Mouse (Mus musculus) heart, embryonic 14.5 days (tissue): Measurements from ENCODE around the gene Opa1. TPM values are rescaled to one million over a fixed set of nuclear protein-coding genes. Genes with fewer than 3 reads are reported as not detected.

Source experiments
- ATAC-seq: fragments of 200-750 bp; cut with Nextera tagmentation; 2 replicates; pipeline ENCODE4 v1.8.0; 2017; ENCODE audit warnings: low read depth, moderate TSS enrichment; ENCODE audit not compliant: insufficient number of reproducible peaks, insufficient read depth, low FRiP score
- H3K27ac ChIP-seq, 2 experiments: fragments of 200-500 bp in 1 of 2; fragments of 300-500 bp in 1 of 2; sonication (generic) in 1 of 2; replicated peaks in 1 of 2; 2 replicates each; pipeline ENCODE4 v1.5.1; 2012 to 2014; ENCODE audit warnings: low read depth in 2 of 2, low read length in 2 of 2, control low read depth in 1 of 2, mild to moderate bottlenecking in 1 of 2, mixed read lengths in 1 of 2; ENCODE audit not compliant: control insufficient read depth in 1 of 2, insufficient read depth in 1 of 2
- H3K27me3 ChIP-seq: fragments of 300-500 bp; sonication (generic); 2 replicates; pipeline ENCODE4 v1.6.1; 2014; ENCODE audit warnings: mild to moderate bottlenecking, low read length, control low read depth; ENCODE audit not compliant: control insufficient read depth, insufficient read depth
- H3K36me3 ChIP-seq: fragments of 300-500 bp; sonication (generic); 2 replicates; pipeline ENCODE4 v1.6.1; 2014; ENCODE audit warnings: mild to moderate bottlenecking, control low read depth, low read length, mixed read lengths; ENCODE audit not compliant: control insufficient read depth, insufficient read depth
- H3K4me1 ChIP-seq, 2 experiments: fragments of 200-500 bp in 1 of 2; fragments of 300-500 bp in 1 of 2; sonication (generic) in 1 of 2; 2 replicates each; pipeline ENCODE4 v1.6.1; 2012 to 2014; ENCODE audit warnings: low read length in 2 of 2, control low read depth in 1 of 2, mixed read lengths in 1 of 2; ENCODE audit not compliant: control insufficient read depth in 2 of 2, insufficient read depth in 2 of 2
- H3K4me2 ChIP-seq: fragments of 300-500 bp; sonication (generic); 2 replicates; pipeline ENCODE4 v1.6.1; 2014; ENCODE audit warnings: mild to moderate bottlenecking, low read length
- H3K4me3 ChIP-seq, 2 experiments: fragments of 200-500 bp in 1 of 2; fragments of 300-500 bp in 1 of 2; sonication (generic) in 1 of 2; 2 replicates each; pipeline ENCODE4 v1.5.1; 2012 to 2014; ENCODE audit warnings: low read length in 2 of 2, mild to moderate bottlenecking in 2 of 2, control low read depth in 1 of 2, low read depth in 1 of 2, moderate library complexity in 1 of 2; ENCODE audit not compliant: control insufficient read depth in 1 of 2, insufficient read depth in 1 of 2
- H3K9ac ChIP-seq: fragments of 300-500 bp; sonication (generic); 2 replicates; pipeline ENCODE4 v1.6.1; 2014; ENCODE audit warnings: mild to moderate bottlenecking, low read length
- H3K9me3 ChIP-seq: fragments of 300-500 bp; sonication (generic); 2 replicates; pipeline ENCODE4 v1.6.1; 2016; ENCODE audit warnings: low read length, control low read depth; ENCODE audit not compliant: control insufficient read depth
- WGBS: fragments of 180-500 bp; shearing (Covaris S2); extraction: QIAGEN DNeasy Blood & Tissue Kit; methylation state at CpG from one replicate; pipeline ENCODE4 v1.1.7; 2014; 5-methylcytosine and 5-hydroxymethylcytosine counted together
- polyA plus RNA-seq: library from polyadenylated mRNA; unstranded; fragments of >200 nt; fragmentation: Nextera tagmentation; extraction: Ambion mirVana; gene quantifications from 2 replicates; pipeline ENCODE4 v1.2.1, GENCODE M21; 2014

The Opa1 gene
- polyA plus RNA-seq, 1 experiment from 2014 or later, result 48.1 TPM

GRCm38 (mm10) chr16:29656187-29656825 is 77.2 kb downstream of the Opa1 start:
- WGBS, result 80% methylated on average over 9 of the region's 9 CpGs

GRCm38 (mm10) chr16:29656901-29657300 is 77.8 kb downstream of the Opa1 start:
- WGBS, result 60% methylated on average over 10 of the region's 10 CpGs
- no peak overlapping the region for H3K27ac ChIP-seq
- no peaks in the 10 kb centered on the region for H3K27me3 ChIP-seq
- H3K9ac ChIP-seq, result no peak overlapping the region
- no peaks in the 10 kb centered on the region; a peak in 1 of 4 replicates for H3K4me1 ChIP-seq
- H3K4me2 ChIP-seq, result no peak overlapping the region
- H3K36me3 ChIP-seq, result peaks cover 11% of the 10 kb centered on the region; the same call in 1 of the 2 replicates
- no peak for ATAC-seq
- H3K4me3 ChIP-seq, result no peak overlapping the region
- no peaks in the 10 kb centered on the region for H3K9me3 ChIP-seq

More at GRCm38 (mm10) chr16:29656187-29656825, 77.2 kb downstream of the Opa1 start:
- no peak for ATAC-seq
- no peak overlapping the region for H3K9ac ChIP-seq
- H3K36me3 ChIP-seq, result peaks cover 17% of the 10 kb centered on the region
- H3K4me3 ChIP-seq, result no peak overlapping the region
- H3K4me2 ChIP-seq, result no peak overlapping the region
- H3K27me3 ChIP-seq, result no peaks in the 10 kb centered on the region
- no peaks in the 10 kb centered on the region for H3K9me3 ChIP-seq
- H3K27ac ChIP-seq, result no peak overlapping the region
- H3K4me1 ChIP-seq, result no peaks in the 10 kb centered on the region; a peak in 1 of 4 replicates

- peak overlapping the region; percentile 60 for H3K4me2 ChIP-seq
- H3K4me1 ChIP-seq, result no peaks in the 10 kb centered on the region; a peak in 1 of 4 replicates
- 22% methylated on average over 18 of the region's 18 CpGs for WGBS
- H3K27me3 ChIP-seq, result no peaks in the 10 kb centered on the region
- no peak overlapping the region for H3K27ac ChIP-seq
- H3K9me3 ChIP-seq, result no peaks in the 10 kb centered on the region
- 0 out of 2 replicates have a peak, but pooled peaks cover 2% of the 10 kb centered on the region for H3K36me3 ChIP-seq
- H3K9ac ChIP-seq, result no peak overlapping the region
- no peak for ATAC-seq
- H3K4me3 ChIP-seq, result peak overlapping the region; percentile 18 to 34
Observed at GRCm38 (mm10) chr16:29657650-29658548, 78.8 kb downstream of the Opa1 start.

GRCm38 (mm10) chr16:29659101-29659810 is 80.1 kb downstream of the Opa1 start:
- H3K36me3 ChIP-seq, result no peaks in the 10 kb centered on the region
- H3K27me3 ChIP-seq, result no peaks in the 10 kb centered on the region
- no peaks in the 10 kb centered on the region for H3K9me3 ChIP-seq
- H3K4me2 ChIP-seq, result no peak overlapping the region
- no peak overlapping the region for H3K27ac ChIP-seq
- no peak overlapping the region for H3K9ac ChIP-seq
- peaks cover 1 to 2% of the 10 kb centered on the region in 2 experiments; a peak in 2 of 4 replicates for H3K4me1 ChIP-seq
- no peak for ATAC-seq
- WGBS, result 80% methylated on average over 13 of the region's 13 CpGs
- H3K4me3 ChIP-seq, result no peak overlapping the region

GRCm38 (mm10) chr16:29663042-29663758 is 84.1 kb downstream of the Opa1 start:
- Histone ChIP-seq H3K4me1 (peaks cover 2 to 5% of the 10 kb centered on the region in 2 experiments; a peak in 1 of 4 replicates), H3K9me3 (no peaks in the 10 kb centered on the region), H3K4me2 (no peak overlapping the region), H3K27ac (no peak overlapping the region), H3K27me3 (no peaks in the 10 kb centered on the region), H3K9ac (no peak overlapping the region), H3K36me3 (no peaks in the 10 kb centered on the region), H3K4me3 (no peak overlapping the region)
- ATAC-seq, result no peak
- 79% methylated on average over 6 of the region's 6 CpGs for WGBS

- H3K4me2 ChIP-seq, result no peak overlapping the region
- H3K4me3 ChIP-seq, result no peak overlapping the region
- H3K27me3 ChIP-seq, result no peaks in the 10 kb centered on the region
- WGBS, result 24% methylated on average over 4 of the region's 4 CpGs
- no peaks in the 10 kb centered on the region for H3K36me3 ChIP-seq
- H3K9me3 ChIP-seq, result no peaks in the 10 kb centered on the region
- H3K27ac ChIP-seq, result no peak overlapping the region
- H3K4me1 ChIP-seq, result peaks cover 2 to 5% of the 10 kb centered on the region in 2 experiments; a peak in 1 of 4 replicates
- no peak for ATAC-seq
- H3K9ac ChIP-seq, result no peak overlapping the region
Observed at GRCm38 (mm10) chr16:29664392-29664791, 85.3 kb downstream of the Opa1 start.
